Mouse (Mus musculus): ENCODE results near the gene Slc27a5. TPM values are rescaled to one million over a fixed set of nuclear protein-coding genes. Genes with fewer than 3 reads are reported as not detected.

The Slc27a5 gene
- total and polyA plus RNA-seq, 3 experiments = 0.13 TPM; not detected in 2

DNA sequence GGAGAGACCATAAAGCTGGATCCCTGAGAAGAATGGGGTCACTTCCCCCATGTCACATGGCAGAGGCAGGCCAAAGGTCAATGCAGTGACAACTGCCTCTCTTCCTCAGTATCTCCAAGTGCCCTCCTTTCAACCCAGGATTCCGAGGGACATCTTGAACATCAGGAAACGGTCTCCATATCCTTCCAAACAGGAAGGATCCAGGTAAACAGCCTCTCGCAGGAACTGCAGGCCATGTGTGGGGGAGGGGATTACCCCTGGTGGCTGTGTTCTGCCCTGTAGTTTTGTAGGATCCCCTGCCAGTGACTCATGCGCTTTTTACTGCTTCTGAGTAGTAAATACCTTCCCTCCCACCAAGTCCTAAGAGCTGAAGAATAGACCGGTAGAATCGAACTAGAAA lies 18.2 kb downstream of the Slc27a5 start:
- Histone ChIP-seq H3K27ac (ENCODE audit: control insufficient read depth, low read depth, low read length) (no peak overlapping the region), H3K27me3 (ENCODE audit: control insufficient read depth in 1 of 2, insufficient read depth in 2 of 2, low read length in 2 of 2) (no peaks in the 10 kb centered on the region), H3K4me3 (ENCODE audit: control insufficient read depth in 1 of 2, insufficient read depth in 1 of 2, low read depth in 2 of 2, low read length in 2 of 2) (no peak overlapping the region), H3K36me3 (ENCODE audit: control insufficient read depth in 1 of 2, insufficient read depth in 2 of 2, low read length in 2 of 2) (peaks cover 0 to 11% of the 10 kb centered on the region in 2 experiments; a peak in 2 of 4 replicates), H3K9me3 (replicated peaks; ENCODE audit: insufficient read depth, low read length) (no peaks in the 10 kb centered on the region), H3K9ac (ENCODE audit: control insufficient read depth, low read depth, low read length, poor library complexity, severe bottlenecking) (no peak overlapping the region), H3K79me2 (ENCODE audit: control insufficient read depth, insufficient read depth, low read length, poor library complexity) (no peaks in the 10 kb centered on the region; the same call in none of the 2 replicates), H3K4me1 (ENCODE audit: control insufficient read depth in 1 of 2, insufficient read depth in 2 of 2, low read length in 2 of 2) (peaks cover 0 to 15% of the 10 kb centered on the region in 2 experiments; a peak in 2 of 4 replicates)
- TF ChIP-seq USF2 (IDR thresholded peaks at IDR 0.05; ENCODE audit: borderline replicate concordance in 1 of 2, insufficient read depth in 1 of 2, low read depth in 1 of 2, low read length in 2 of 2) (no peak), ZNF384 (IDR thresholded peaks at IDR 0.05; ENCODE audit: low read depth, low read length) (no peak)
- no peak for DNase-seq (ENCODE audit: low read depth, low spot score)

DNA sequence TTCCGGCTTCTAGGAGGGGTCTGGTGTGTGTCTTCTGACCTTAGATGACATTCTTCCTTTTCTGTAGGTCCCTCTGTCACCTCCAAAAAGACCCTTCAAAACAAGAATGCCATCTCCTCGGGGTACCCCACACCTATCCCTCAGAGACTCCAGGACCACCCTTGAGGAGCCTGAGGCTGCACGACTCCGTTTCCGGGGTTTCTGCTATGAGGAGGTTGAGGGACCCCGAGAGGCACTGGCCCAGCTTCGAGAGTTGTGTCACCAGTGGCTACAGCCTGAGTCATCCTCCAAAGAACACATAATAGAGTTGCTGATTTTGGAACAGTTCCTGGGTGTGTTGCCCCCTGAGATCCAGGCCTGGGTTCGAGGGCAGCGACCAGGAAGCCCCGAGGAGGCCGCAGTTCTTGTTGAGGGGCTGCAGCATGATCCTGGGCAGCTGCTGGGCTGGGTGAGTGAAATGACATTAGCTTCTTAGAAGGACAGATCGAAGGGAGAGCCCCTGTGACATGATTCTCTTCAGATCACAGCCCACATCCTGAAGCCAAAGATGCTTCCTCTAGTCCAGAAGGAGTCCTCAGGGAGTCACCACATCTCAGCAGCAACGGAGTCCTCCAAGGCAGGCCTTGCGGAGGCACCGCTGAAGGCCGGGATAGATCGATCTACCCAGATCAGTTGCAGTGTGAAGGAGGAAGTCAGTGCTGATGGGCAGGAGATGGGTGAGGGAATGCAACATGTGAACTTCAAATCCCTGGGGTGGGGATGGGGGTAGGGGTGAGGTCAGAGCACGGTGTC lies 18.9 kb downstream of the Slc27a5 start:
- Histone ChIP-seq H3K79me2 (ENCODE audit: control insufficient read depth, insufficient read depth, low read length, poor library complexity) (no peaks in the 10 kb centered on the region; the same call in none of the 2 replicates), H3K27ac (ENCODE audit: control insufficient read depth, low read depth, low read length) (no peak overlapping the region), H3K9me3 (replicated peaks; ENCODE audit: insufficient read depth, low read length) (no peaks in the 10 kb centered on the region), H3K36me3 (ENCODE audit: control insufficient read depth in 1 of 2, insufficient read depth in 2 of 2, low read length in 2 of 2) (peaks cover 0 to 11% of the 10 kb centered on the region in 2 experiments; a peak in 2 of 4 replicates), H3K4me1 (ENCODE audit: control insufficient read depth in 1 of 2, insufficient read depth in 2 of 2, low read length in 2 of 2) (peaks cover 0 to 15% of the 10 kb centered on the region in 2 experiments; a peak in 2 of 4 replicates), H3K27me3 (ENCODE audit: control insufficient read depth in 1 of 2, insufficient read depth in 2 of 2, low read length in 2 of 2) (no peaks in the 10 kb centered on the region), H3K9ac (ENCODE audit: control insufficient read depth, low read depth, low read length, poor library complexity, severe bottlenecking) (peak overlapping the region; percentile 72), H3K4me3 (ENCODE audit: control insufficient read depth in 1 of 2, insufficient read depth in 1 of 2, low read depth in 2 of 2, low read length in 2 of 2) (peak overlapping the region; percentile 67 to 88; a peak in 3 of 4 replicates)
- TF ChIP-seq CHD1 (IDR thresholded peaks at IDR 0.05; ENCODE audit: low read depth, low read length) (no peak), POLR2AphosphoS5 (IDR thresholded peaks at IDR 0.05; ENCODE audit: borderline replicate concordance, low read depth, low read length) (no peak), E2F4 (IDR thresholded peaks at IDR 0.05; ENCODE audit: borderline replicate concordance, low read depth, low read length) (no peak), GABPA (IDR thresholded peaks at IDR 0.05; ENCODE audit: low read depth, low read length) (no peak), MXI1 (IDR thresholded peaks at IDR 0.05; ENCODE audit: low read depth, low read length) (no peak)
- no peak for DNase-seq (ENCODE audit: low read depth, low spot score)

DNA sequence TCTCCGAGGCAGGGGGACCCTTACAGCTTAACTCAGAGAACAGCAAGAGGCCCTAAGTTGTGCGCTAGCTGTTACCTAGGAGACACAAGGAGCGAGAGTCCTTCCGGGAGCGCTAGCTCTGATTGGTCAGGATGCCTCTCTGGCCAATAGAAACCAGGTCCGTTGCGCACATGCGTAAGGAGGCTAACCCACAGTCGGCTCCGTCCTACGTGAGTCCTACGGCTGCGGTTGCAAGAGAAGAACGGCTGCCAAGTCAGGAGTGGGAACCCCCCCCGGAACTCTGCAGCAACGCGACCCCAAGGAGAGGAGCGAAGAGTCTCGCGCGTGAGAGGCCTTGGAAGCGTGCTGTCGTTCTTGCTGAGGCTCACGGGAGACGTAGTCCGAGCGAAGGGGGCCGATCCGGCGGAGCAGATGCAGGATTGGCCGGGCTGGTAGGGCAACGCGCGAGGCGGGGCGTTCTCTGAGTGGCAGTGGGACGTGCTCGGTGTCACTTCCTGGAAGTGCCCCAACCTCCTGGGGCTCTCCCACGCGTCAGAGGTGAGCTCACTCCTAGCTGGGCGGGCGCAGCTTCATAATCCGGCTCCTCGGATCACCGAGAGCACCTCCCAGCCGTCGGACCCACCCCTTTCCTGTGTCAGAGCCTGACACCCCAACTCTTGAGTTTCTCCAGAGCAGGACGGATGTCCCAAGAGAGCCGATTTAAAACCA lies 20.2 kb downstream of the Slc27a5 start, which contains the start of gene Zfp446:
TSS of gene Zfp446 (plus strand) at position 167 of the 708 bp plus-strand sequence.
- Histone ChIP-seq H3K9me3 (replicated peaks; ENCODE audit: insufficient read depth, low read length) (no peaks in the 10 kb centered on the region), H3K27me3 (ENCODE audit: control insufficient read depth in 1 of 2, insufficient read depth in 2 of 2, low read length in 2 of 2) (no peaks in the 10 kb centered on the region), H3K27ac (ENCODE audit: control insufficient read depth, low read depth, low read length) (peak within 1 kb of the TSS; percentile 88), H3K79me2 (ENCODE audit: control insufficient read depth, insufficient read depth, low read length, poor library complexity) (no peaks in the 10 kb centered on the region; the same call in none of the 2 replicates), H3K9ac (ENCODE audit: control insufficient read depth, low read depth, low read length, poor library complexity, severe bottlenecking) (peak within 1 kb of the TSS; percentile 88), H3K36me3 (ENCODE audit: control insufficient read depth in 1 of 2, insufficient read depth in 2 of 2, low read length in 2 of 2) (peaks cover 0 to 11% of the 10 kb centered on the region in 2 experiments; a peak in 2 of 4 replicates), H3K4me3 (ENCODE audit: control insufficient read depth in 1 of 2, insufficient read depth in 1 of 2, low read depth in 2 of 2, low read length in 2 of 2) (peak within 1 kb of the TSS; percentile 83 to 91), H3K4me1 (ENCODE audit: control insufficient read depth in 1 of 2, insufficient read depth in 2 of 2, low read length in 2 of 2) (peaks cover 0 to 15% of the 10 kb centered on the region in 2 experiments; a peak in 2 of 4 replicates)
- peak; percentile 98 for DNase-seq (ENCODE audit: low read depth, low spot score)
- peak; percentile 83 for TF ChIP-seq NRF1 (IDR thresholded peaks at IDR 0.05; ENCODE audit: insufficient read depth, low read depth, low read length, poor library complexity, severe bottlenecking)
- no peak for TF ChIP-seq GATA1 (IDR thresholded peaks at IDR 0.05; ENCODE audit: low read depth, low read length)
- TF ChIP-seq TCF12 (IDR thresholded peaks at IDR 0.05; ENCODE audit: low read depth, low read length) = peak; percentile 58
- no peak for TF ChIP-seq CTCF (IDR thresholded peaks at IDR 0.05 in 2 of 3, conservative IDR thresholded peaks at IDR 0.05 in 1 of 3; ENCODE audit: control insufficient read depth in 1 of 3, insufficient read depth in 1 of 3, low read depth in 2 of 3, low read length in 3 of 3, poor library complexity in 1 of 3, severe bottlenecking in 1 of 3)
- TF ChIP-seq MAZ (IDR thresholded peaks at IDR 0.05; ENCODE audit: low read depth, low read length) = peak; percentile 80
- no peak; the same call in 1 of the 2 replicates for TF ChIP-seq MYB (IDR thresholded peaks at IDR 0.05; ENCODE audit: low read depth, low read length)
- peak; percentile 61 for TF ChIP-seq NELFE (IDR thresholded peaks at IDR 0.05; ENCODE audit: low read depth, low read length)
- TF ChIP-seq SMC3 (IDR thresholded peaks at IDR 0.05; ENCODE audit: low read depth, low read length) = no peak
- TF ChIP-seq UBTF (IDR thresholded peaks at IDR 0.05; ENCODE audit: borderline replicate concordance, insufficient read depth, low read depth, low read length) = no peak
- TF ChIP-seq MAX (IDR thresholded peaks at IDR 0.05; ENCODE audit: low read length) = peak; percentile 31; the same call in 1 of the 2 replicates
- TF ChIP-seq RAD21 (IDR thresholded peaks at IDR 0.05; ENCODE audit: low read depth, low read length) = no peak
- TF ChIP-seq JUND (IDR thresholded peaks at IDR 0.05; ENCODE audit: low read depth, low read length) = no peak
- peak; percentile 10 to 72; a peak in 2 of 4 replicates for TF ChIP-seq POLR2A (IDR thresholded peaks at IDR 0.05; ENCODE audit: control insufficient read depth in 1 of 2, insufficient read depth in 1 of 2, low read depth in 1 of 2, low read length in 2 of 2, poor library complexity in 1 of 2)
- peak; percentile 71 for TF ChIP-seq ETS1 (IDR thresholded peaks at IDR 0.05; ENCODE audit: low read depth, low read length)
- peak; percentile 36; the same call in 1 of the 2 replicates for TF ChIP-seq TBP (IDR thresholded peaks at IDR 0.05; ENCODE audit: low read depth, low read length)

Data from MEL (cell line).